ENCODE assay signal across 19 mouse cellular contexts in genomic region chr4:57535087-57535486, GRCm38 (mm10). TPM values are rescaled to one million over a fixed set of nuclear protein-coding genes. Genes with fewer than 3 reads are reported as not detected.
A peak's percentile ranks its signal among the peaks of the same experiment; 100 is the strongest.
DNase-seq lines count a peak whose midpoint lies in the region; ATAC-seq and TF ChIP-seq lines count a peak whose summit lies in the region.
"Had no signal": no experiment of that assay in that cellular context is flagged by ENCODE, and none has a peak within 500 bp of the region (broad histone marks: within the 10 kb centered on the region; RNA-seq: fewer than 3 reads in every experiment).

No protein-coding gene starts in this region.

- DNase-seq in kidney, adult 2 months: no peak
- DNase-seq in kidney, postnatal 25 days: no peak
- DNase-seq in midbrain, postnatal 0 days (ENCODE audit: low spot score): no peak
- no peak for DNase-seq in midbrain, embryonic 10.5 days (ENCODE audit: low spot score)
- DNase-seq in Patski (ENCODE audit: low read depth, low spot score): no peak
- no peak for DNase-seq in right cerebral cortex, postnatal 14 days
- DNase-seq in spleen, adult 18-20 months: no peak
- DNase-seq: adrenal gland, adult 2 months; cerebellum, adult 11 months; cerebellum, postnatal 36 days; layer of hippocampus, adult 9-11 months; lung, adult 18-20 months; midbrain, embryonic 14.5 days had no signal

- 0 out of 2 replicates have a peak, but pooled peaks have one; percentile 2 for TF ChIP-seq CTCF in kidney, adult 2 months (conservative IDR thresholded peaks at IDR 0.05; ENCODE audit: insufficient read depth, insufficient read length, low read depth, low read length)
- peak; percentile 41 for TF ChIP-seq CTCF in midbrain, postnatal 0 days (IDR thresholded peaks at IDR 0.05)
- peak; percentile 48 for TF ChIP-seq CTCF in Patski (IDR thresholded peaks at IDR 0.05)

- H3K27me3 ChIP-seq in kidney, adult 2 months (replicated peaks; ENCODE audit: control insufficient read depth, insufficient read depth, low read length): no peaks in the 10 kb centered on the region
- H3K27me3 ChIP-seq in midbrain, postnatal 0 days (ENCODE audit: insufficient read depth, low read length): no peaks in the 10 kb centered on the region
- H3K27me3 ChIP-seq in midbrain, embryonic 10.5 days (ENCODE audit: low read depth, poor library complexity, severe bottlenecking): no peaks in the 10 kb centered on the region
- H3K27me3 ChIP-seq in Patski: no peaks in the 10 kb centered on the region
- H3K27me3 ChIP-seq: forebrain, embryonic 13.5 days; heart, embryonic 15.5 days; limb, embryonic 15.5 days had no signal

- no peak for TF ChIP-seq POLR2A in kidney, adult 2 months (IDR thresholded peaks at IDR 0.05; ENCODE audit: low read depth, low read length)

- H3K9ac ChIP-seq in midbrain, postnatal 0 days (replicated peaks; ENCODE audit: low read length, poor library complexity, severe bottlenecking): no peak overlapping the region
- H3K9ac ChIP-seq: forebrain, embryonic 13.5 days; heart, embryonic 15.5 days; limb, embryonic 15.5 days had no signal

- in situ Hi-C loops in Patski (cut with MboI; ENCODE audit: low pct_unique_long_range_greater_than_20kb): no loop called here

- H3K4me2 ChIP-seq in midbrain, postnatal 0 days (ENCODE audit: low read depth, low read length, poor library complexity, severe bottlenecking): no peak overlapping the region
- H3K4me2 ChIP-seq: forebrain, embryonic 13.5 days; limb, embryonic 15.5 days had no signal

- no peaks in the 10 kb centered on the region for H3K36me3 ChIP-seq in kidney, adult 2 months (ENCODE audit: control insufficient read depth, insufficient read depth, low read length)
- no peaks in the 10 kb centered on the region for H3K36me3 ChIP-seq in midbrain, postnatal 0 days (ENCODE audit: insufficient read depth, low read length)
- no peaks in the 10 kb centered on the region for H3K36me3 ChIP-seq in midbrain, embryonic 10.5 days
- H3K36me3 ChIP-seq: embryonic facial prominence, embryonic 10.5 days; heart, embryonic 15.5 days; hindbrain, embryonic 10.5 days; limb, embryonic 15.5 days had no signal

- H3K4me3 ChIP-seq in kidney, adult 2 months (ENCODE audit: insufficient read depth, low read depth, low read length): no peak overlapping the region
- H3K4me3 ChIP-seq in midbrain, postnatal 0 days (ENCODE audit: low read depth, low read length): no peak overlapping the region
- H3K4me3 ChIP-seq in midbrain, embryonic 10.5 days: no peak overlapping the region
- H3K4me3 ChIP-seq: embryonic facial prominence, embryonic 10.5 days; forebrain, embryonic 13.5 days; heart, embryonic 15.5 days; hindbrain, embryonic 10.5 days; limb, embryonic 15.5 days had no signal

- H3K4me1 ChIP-seq in kidney, adult 2 months (ENCODE audit: control insufficient read depth, insufficient read depth, low read length): no peaks in the 10 kb centered on the region
- no peaks in the 10 kb centered on the region for H3K4me1 ChIP-seq in midbrain, postnatal 0 days (ENCODE audit: insufficient read depth, low read length)
- H3K4me1 ChIP-seq in midbrain, embryonic 10.5 days: peaks cover 7% of the 10 kb centered on the region

- H3K9me3 ChIP-seq in midbrain, postnatal 0 days (ENCODE audit: low read length): no peaks in the 10 kb centered on the region
- no peaks in the 10 kb centered on the region for H3K9me3 ChIP-seq in midbrain, embryonic 10.5 days (replicated peaks)
- H3K9me3 ChIP-seq: embryonic facial prominence, embryonic 10.5 days; forebrain, embryonic 13.5 days; heart, embryonic 15.5 days; hindbrain, embryonic 10.5 days; limb, embryonic 15.5 days had no signal

- WGBS in kidney, adult 2 months: 94% methylated on average over 4 of the region's 4 CpGs
- 94% methylated on average over 4 of the region's 4 CpGs for WGBS in midbrain, postnatal 0 days
- 88% methylated on average over 4 of the region's 4 CpGs for WGBS in midbrain, embryonic 10.5 days

- H3K27ac ChIP-seq in kidney, adult 2 months (ENCODE audit: insufficient read depth, low read depth, low read length): no peak overlapping the region
- H3K27ac ChIP-seq in midbrain, postnatal 0 days (ENCODE audit: low read depth, low read length): no peak overlapping the region
- H3K27ac ChIP-seq in midbrain, embryonic 10.5 days (replicated peaks): no peak overlapping the region
- H3K27ac ChIP-seq: embryonic facial prominence, embryonic 10.5 days; forebrain, embryonic 13.5 days; hindbrain, embryonic 10.5 days; limb, embryonic 15.5 days had no signal

- POLR2A ChIA-PET in Patski (lab: Charles Lee): no interaction called here

- CTCF ChIA-PET in Patski (lab: Charles Lee): interaction anchor here (1.0 kb wide), 1 partner anchor 23 kb away, joined by 3 read pairs; no protein-coding TSS in a partner anchor

- no peak for ATAC-seq in midbrain, postnatal 0 days (ENCODE audit: low FRiP score)
- ATAC-seq in Patski: no peak
- ATAC-seq: forebrain, embryonic 13.5 days; inflammation-experienced regulatory T-cells, adult 6 months had no signal

RNA-seq across cellular contexts. Expression of gene Pakap, which starts 32.9 kb away (rescaled TPM):
- 0.41 and 0.78 TPM in 2 replicates for polyA plus RNA-seq in kidney, adult 2 months (2012; rRNA removed)
- 6.0 and 8.4 TPM in 2 replicates for total RNA-seq in midbrain, postnatal 0 days (2014; rRNA removed)
- polyA plus RNA-seq in midbrain, postnatal 0 days (2015; fragmentation: Nextera tagmentation; extraction: Ambion mirVana): 11.9 and 13.5 TPM in 2 replicates
- polyA plus RNA-seq in midbrain, embryonic 10.5 days (2016; fragmentation: Nextera tagmentation; extraction: Ambion mirVana): 22.8 and 26.9 TPM in 2 replicates
- 1.6 TPM for polyA plus RNA-seq in Patski (2021)
